Mouse (Mus musculus) embryonic stem cell, embryonic (primary cell): ENCODE results near the gene Tipin.

Experiments
- CTCF ChIA-PET, 4 experiments: fragments of 300-600 bp in 2 of 4; fragments of 350-600 bp in 2 of 4; sonication (Branson Sonifier 250); formaldehyde crosslinking; loops; one replicate each; lab custom pipeline; 2022; ENCODE audit warnings: inconsistent platforms in 2 of 4; lab: Charles Lee
- POLR2A ChIA-PET, 4 experiments: fragments of 300-600 bp in 2 of 4; fragments of 350-600 bp in 2 of 4; sonication (Branson Sonifier 250); formaldehyde crosslinking; loops; one replicate each; lab custom pipeline; 2022; ENCODE audit warnings: antibody characterized with exemption in 4 of 4, inconsistent platforms in 1 of 4; lab: Charles Lee

Tipin gene

GRCm38 (mm10) chr9:64256204-64256603 is 25.2 kb upstream of the Tipin start:
- POLR2A ChIA-PET = interaction anchor here in 2 of 4 experiments (0.5 to 10.0 kb wide), 11 partner anchors 11 to 958 kb away, joined by 3 to 116 read pairs (median 5); partner anchors contain the start of genes Rpl4 (in 1 of the 2), Snapc5 (in 1 of the 2), Tipin (in 1 of the 2) and Zwilch (in 1 of the 2)
- CTCF ChIA-PET = no interaction called here

- ChIA-PET CTCF (interaction anchor here in 2 of 4 experiments (0.7 to 1.3 kb wide), 2 partner anchors 41 to 121 kb away, joined by 3 read pairs; no protein-coding TSS in a partner anchor), POLR2A (interaction anchor here in 3 of 4 experiments (0.7 to 2.9 kb wide), 5 partner anchors 8 to 126 kb away, joined by 3 to 28 read pairs (median 6); partner anchors contain the start of genes Tipin (in 2 of the 3) and Snapc5 (in 1 of the 3))
These were observed 21.5 kb upstream of the Tipin start for GRCm38 (mm10) chr9:64259906-64260305.

GRCm38 (mm10) chr9:64261023-64261422 is 20.4 kb upstream of the Tipin start:
- CTCF ChIA-PET = no interaction called here
- POLR2A ChIA-PET = interaction anchor here in 2 of 4 experiments (1.3 to 3.5 kb wide), 4 partner anchors 10 to 82 kb away, joined by 3 to 18 read pairs (median 8); partner anchors contain the start of genes Snapc5 (in 1 of the 2) and Tipin (in 1 of the 2)

- ChIA-PET CTCF (interaction anchor here in 3 of 4 experiments (0.5 to 1.7 kb wide), 4 partner anchors 10 to 858 kb away, joined by 3 to 10 read pairs (median 6); no protein-coding TSS in a partner anchor), POLR2A (interaction anchor here in 2 of 4 experiments (0.6 to 3.5 kb wide), 9 partner anchors 10 to 101 kb away, joined by 3 to 18 read pairs (median 4); partner anchors contain the start of genes Tipin (in 2 of the 2) and Map2k1 (in 1 of the 2))
These were observed 16.6 kb upstream of the Tipin start for GRCm38 (mm10) chr9:64264813-64265212.

- CTCF ChIA-PET = interaction anchor here (0.5 to 3.7 kb wide), 21 partner anchors 8 to 1332 kb away, joined by 3 to 22 read pairs (median 4); partner anchors contain the start of genes Map2k1 (in 2 of the 4), Snapc5 (in 2 of the 4) and Tipin (in 1 of the 4)
- POLR2A ChIA-PET = interaction anchor here (0.5 to 7.8 kb wide), 127 partner anchors 8 to 1340 kb away, joined by 3 to 236 read pairs (median 5); partner anchors contain the start of genes Tipin (in 4 of the 4), Map2k1 (in 3 of the 4), Rpl4 (in 3 of the 4) and Snapc5 (in 3 of the 4)
These were observed 14.2 kb upstream of the Tipin start for GRCm38 (mm10) chr9:64267231-64267630.

GRCm38 (mm10) chr9:64268196-64268595 is 13.2 kb upstream of the Tipin start:
- POLR2A ChIA-PET = interaction anchor here (0.5 to 7.8 kb wide), 88 partner anchors 9 to 1463 kb away, joined by 3 to 236 read pairs (median 5); partner anchors contain the start of genes Tipin (in 4 of the 4), Map2k1 (in 3 of the 4), Rpl4 (in 3 of the 4) and Snapc5 (in 3 of the 4)

GRCm38 (mm10) chr9:64268836-64269235 is 12.5 kb upstream of the Tipin start:
- POLR2A ChIA-PET = interaction anchor here (0.5 to 7.8 kb wide), 65 partner anchors 8 to 1464 kb away, joined by 3 to 236 read pairs (median 7); partner anchors contain the start of genes Tipin (in 4 of the 4), Map2k1 (in 3 of the 4), Rpl4 (in 3 of the 4) and Snapc5 (in 3 of the 4)
- CTCF ChIA-PET = interaction anchor here in 3 of 4 experiments (0.5 to 3.7 kb wide), 8 partner anchors 8 to 250 kb away, joined by 3 to 22 read pairs (median 4); partner anchors contain the start of genes Map2k1 (in 1 of the 3), Snapc5 (in 1 of the 3) and Tipin (in 1 of the 3)

More at GRCm38 (mm10) chr9:64268196-64268595, 13.2 kb upstream of the Tipin start:
- CTCF ChIA-PET = interaction anchor here (0.5 to 3.7 kb wide), 11 partner anchors 9 to 249 kb away, joined by 3 to 22 read pairs (median 3); partner anchors contain the start of genes Map2k1 (in 1 of the 4), Snapc5 (in 1 of the 4) and Tipin (in 1 of the 4)

GRCm38 (mm10) chr9:64271249-64271648 is 10.1 kb upstream of the Tipin start:
- POLR2A ChIA-PET = interaction anchor here in 3 of 4 experiments (0.9 to 7.8 kb wide), 10 partner anchors 11 to 167 kb away, joined by 3 to 236 read pairs (median 18); partner anchors contain the start of genes Snapc5 (in 2 of the 3), Tipin (in 2 of the 3), Map2k1 (in 1 of the 3) and Rpl4 (in 1 of the 3)
- CTCF ChIA-PET = interaction anchor here in 1 of 4 experiments (1.7 to 6.3 kb wide), 3 partner anchors 10 to 151 kb away, joined by 8 to 96 read pairs (median 38); partner anchors contain the start of gene Tipin

- ChIA-PET POLR2A (interaction anchor here (0.6 to 7.8 kb wide), 59 partner anchors 9 to 760 kb away, joined by 3 to 236 read pairs (median 4); partner anchors contain the start of genes Snapc5 (in 4 of the 4), Tipin (in 4 of the 4), Rpl4 (in 3 of the 4) and Zwilch (in 3 of the 4)), CTCF (interaction anchor here (0.5 to 6.3 kb wide), 60 partner anchors 9 to 1731 kb away, joined by 3 to 96 read pairs (median 4); partner anchors contain the start of genes Snapc5 (in 4 of the 4), Tipin (in 3 of the 4), Map2k1 (in 2 of the 4) and Dennd4a (in 1 of the 4))
These were observed 8.8 kb upstream of the Tipin start for GRCm38 (mm10) chr9:64272611-64273010.

GRCm38 (mm10) chr9:64273757-64274156 is 7.6 kb upstream of the Tipin start:
- POLR2A ChIA-PET = interaction anchor here in 3 of 4 experiments (0.7 to 7.8 kb wide), 10 partner anchors 9 to 193 kb away, joined by 3 to 236 read pairs (median 9); partner anchors contain the start of genes Snapc5 (in 2 of the 3), Rpl4 (in 1 of the 3), Tipin (in 1 of the 3) and Zwilch (in 1 of the 3)
- CTCF ChIA-PET = interaction anchor here in 3 of 4 experiments (1.0 to 6.3 kb wide), 10 partner anchors 13 to 186 kb away, joined by 3 to 96 read pairs (median 7); partner anchors contain the start of gene Snapc5 (in 1 of the 3)

GRCm38 (mm10) chr9:64274291-64274690 is 7.1 kb upstream of the Tipin start:
- POLR2A ChIA-PET = interaction anchor here (0.7 to 6.0 kb wide), 14 partner anchors 22 to 192 kb away, joined by 3 to 103 read pairs (median 6); partner anchors contain the start of genes Snapc5 (in 4 of the 4), Rpl4 (in 1 of the 4) and Zwilch (in 1 of the 4)
- CTCF ChIA-PET = interaction anchor here (0.5 to 6.3 kb wide), 16 partner anchors 13 to 854 kb away, joined by 3 to 96 read pairs (median 5); partner anchors contain the start of gene Snapc5 (in 3 of the 4)

GRCm38 (mm10) chr9:64274919-64275318 is 6.5 kb upstream of the Tipin start:
- ChIA-PET POLR2A (interaction anchor here (0.6 to 6.0 kb wide), 19 partner anchors 8 to 155 kb away, joined by 3 to 103 read pairs (median 6); partner anchors contain the start of genes Snapc5 (in 4 of the 4), Rpl4 (in 1 of the 4) and Zwilch (in 1 of the 4)), CTCF (interaction anchor here (0.5 to 6.3 kb wide), 27 partner anchors 8 to 853 kb away, joined by 3 to 96 read pairs (median 4); partner anchors contain the start of gene Snapc5 (in 3 of the 4))

GRCm38 (mm10) chr9:64277706-64278105 is 3.7 kb upstream of the Tipin start:
- ChIA-PET POLR2A (interaction anchor here (0.6 to 6.0 kb wide), 15 partner anchors 8 to 171 kb away, joined by 3 to 44 read pairs (median 4); partner anchors contain the start of genes Snapc5 (in 2 of the 4), Rpl4 (in 1 of the 4) and Zwilch (in 1 of the 4)), CTCF (interaction anchor here in 3 of 4 experiments (0.6 to 3.4 kb wide), 15 partner anchors 9 to 848 kb away, joined by 3 to 20 read pairs (median 3); partner anchors contain the start of gene Snapc5 (in 2 of the 3))

GRCm38 (mm10) chr9:64278665-64279310 is 2.6 kb upstream of the Tipin start:
- CTCF ChIA-PET = interaction anchor here (0.6 to 1.9 kb wide), 6 partner anchors 27 to 598 kb away, joined by 3 to 8 read pairs (median 5); partner anchors contain the start of gene Snapc5 (in 1 of the 4)

GRCm38 (mm10) chr9:64281781-64282178 is 399 bp downstream of the Tipin start:
- ChIA-PET CTCF (interaction anchor here in 3 of 4 experiments (0.6 to 1.8 kb wide), 25 partner anchors 9 to 846 kb away, joined by 3 to 38 read pairs (median 4); partner anchors contain the start of genes Snapc5 (in 2 of the 3) and Rab11a (in 1 of the 3)), POLR2A (interaction anchor here (0.6 to 9.5 kb wide), 145 partner anchors 9 to 1470 kb away, joined by 3 to 236 read pairs (median 5); partner anchors contain the start of genes Snapc5 (in 4 of the 4), Rpl4 (in 3 of the 4), Zwilch (in 3 of the 4) and Map2k1 (in 2 of the 4))

More at GRCm38 (mm10) chr9:64278665-64279310, 2.6 kb upstream of the Tipin start:
- POLR2A ChIA-PET = interaction anchor here in 3 of 4 experiments (0.6 to 9.5 kb wide), 9 partner anchors 9 to 147 kb away, joined by 3 to 236 read pairs (median 5); partner anchors contain the start of genes Map2k1 (in 1 of the 3), Rpl4 (in 1 of the 3), Snapc5 (in 1 of the 3) and Zwilch (in 1 of the 3)
